Mouse (Mus musculus) forebrain, embryonic 16.5 days (tissue): ENCODE results near the gene Klk13. TPM values are rescaled to one million over a fixed set of nuclear protein-coding genes. Genes with fewer than 3 reads are reported as not detected.

Source experiments
- ATAC-seq: fragments of 200-750 bp; cut with Nextera tagmentation; 2 replicates; pipeline ENCODE4 v1.8.0; 2017; ENCODE audit warnings: mild to moderate bottlenecking, moderate library complexity
- H3K27ac ChIP-seq: fragments of 300-500 bp; sonication (generic); 2 replicates; pipeline ENCODE4 v1.5.1; 2014; ENCODE audit warnings: low read length, control low read depth
- H3K27me3 ChIP-seq: fragments of 300-500 bp; sonication (generic); replicated peaks from 2 replicates; pipeline ENCODE4 v1.6.1; 2014; ENCODE audit warnings: low read length; ENCODE audit not compliant: control insufficient read depth, insufficient read depth
- H3K36me3 ChIP-seq: fragments of 300-500 bp; sonication (generic); 2 replicates; pipeline ENCODE4 v1.6.1; 2014; ENCODE audit not compliant: control insufficient read depth, insufficient read depth
- H3K4me1 ChIP-seq: fragments of 300-500 bp; sonication (generic); replicated peaks from 2 replicates; pipeline ENCODE4 v1.6.1; 2014; ENCODE audit warnings: low read length; ENCODE audit not compliant: control insufficient read depth, insufficient read depth
- H3K4me2 ChIP-seq: fragments of 300-500 bp; sonication (generic); 2 replicates; pipeline ENCODE4 v1.6.1; 2014; ENCODE audit warnings: mild to moderate bottlenecking, low read length, control low read depth
- H3K4me3 ChIP-seq: fragments of 300-500 bp; sonication (generic); replicated peaks from 2 replicates; pipeline ENCODE4 v1.5.1; 2014; ENCODE audit warnings: mild to moderate bottlenecking, low read length, control low read depth
- H3K9ac ChIP-seq: fragments of 300-500 bp; sonication (generic); replicated peaks from 2 replicates; pipeline ENCODE4 v1.6.1; 2014; ENCODE audit warnings: low read depth, low read length, control low read depth
- H3K9me3 ChIP-seq: fragments of 300-500 bp; sonication (generic); 2 replicates; pipeline ENCODE4 v1.6.1; 2016; ENCODE audit warnings: low read length; ENCODE audit not compliant: control insufficient read depth
- WGBS: fragments of 180-500 bp; shearing (Covaris S2); extraction: QIAGEN DNeasy Blood & Tissue Kit; methylation state at CpG from one replicate; pipeline ENCODE4 v1.1.7; 2014; 5-methylcytosine and 5-hydroxymethylcytosine counted together
- polyA plus RNA-seq: library from polyadenylated mRNA; unstranded; fragments of >200 nt; fragmentation: Nextera tagmentation; extraction: Ambion mirVana; gene quantifications from 2 replicates; pipeline ENCODE4 v1.2.1, GENCODE M21; 2015

The Klk13 gene
- polyA plus RNA-seq, 1 experiment from 2014 or later = not detected

- Histone ChIP-seq H3K9ac (no peak within 1 kb of the TSS), H3K4me3 (no peak within 1 kb of the TSS), H3K36me3 (no peaks in the 10 kb centered on the region), H3K9me3 (no peaks in the 10 kb centered on the region), H3K4me1 (no peaks in the 10 kb centered on the region), H3K27ac (no peak within 1 kb of the TSS), H3K4me2 (no peak within 1 kb of the TSS), H3K27me3 (no peaks in the 10 kb centered on the region)
- 82% methylated on average over 4 of the region's 4 CpGs for WGBS
- ATAC-seq = no peak
Observed at GRCm38 (mm10) chr7:43768597-43768996, 56.2 kb downstream of the Klk13 start, which contains the start of gene Klk12. Klk12 (plus strand) TSS chr7:43768897.

GRCm38 (mm10) chr7:43769636-43770035 lies 57.3 kb downstream of the Klk13 start:
- no peak for ATAC-seq
- Histone ChIP-seq H3K9ac (no peak overlapping the region), H3K27ac (no peak overlapping the region), H3K27me3 (no peaks in the 10 kb centered on the region), H3K4me3 (no peak overlapping the region), H3K9me3 (no peaks in the 10 kb centered on the region), H3K36me3 (no peaks in the 10 kb centered on the region), H3K4me1 (no peaks in the 10 kb centered on the region), H3K4me2 (no peak overlapping the region)
- 93% methylated on average over 8 of the region's 8 CpGs for WGBS

- Histone ChIP-seq H3K36me3 (no peaks in the 10 kb centered on the region), H3K9ac (no peak overlapping the region), H3K4me3 (no peak overlapping the region), H3K4me1 (no peaks in the 10 kb centered on the region), H3K9me3 (no peaks in the 10 kb centered on the region), H3K4me2 (no peak overlapping the region), H3K27ac (no peak overlapping the region), H3K27me3 (no peaks in the 10 kb centered on the region)
- 92% methylated on average over 10 of the region's 10 CpGs for WGBS
- no peak for ATAC-seq
Observed at GRCm38 (mm10) chr7:43770701-43771100, 58.3 kb downstream of the Klk13 start.

GRCm38 (mm10) chr7:43771916-43772315 lies 59.5 kb downstream of the Klk13 start:
- H3K4me3 ChIP-seq = no peak overlapping the region
- no peak overlapping the region for H3K9ac ChIP-seq
- no peaks in the 10 kb centered on the region for H3K4me1 ChIP-seq
- no peaks in the 10 kb centered on the region for H3K27me3 ChIP-seq
- no peak overlapping the region for H3K4me2 ChIP-seq
- no peaks in the 10 kb centered on the region for H3K36me3 ChIP-seq
- WGBS = 91% methylated on average over 6 of the region's 6 CpGs
- no peak for ATAC-seq
- no peak overlapping the region for H3K27ac ChIP-seq
- H3K9me3 ChIP-seq = no peaks in the 10 kb centered on the region

- Histone ChIP-seq H3K4me1 (no peaks in the 10 kb centered on the region), H3K4me3 (no peak overlapping the region), H3K36me3 (no peaks in the 10 kb centered on the region), H3K4me2 (no peak overlapping the region), H3K9ac (no peak overlapping the region), H3K27ac (no peak overlapping the region), H3K9me3 (no peaks in the 10 kb centered on the region), H3K27me3 (no peaks in the 10 kb centered on the region)
- 76% methylated on average over 3 of the region's 3 CpGs for WGBS
- ATAC-seq = no peak
Observed at GRCm38 (mm10) chr7:43772901-43773300, 60.5 kb downstream of the Klk13 start.

GRCm38 (mm10) chr7:43774364-43774763 lies 62.0 kb downstream of the Klk13 start, which contains the start of gene Klk11:
Klk11 (plus strand) TSS chr7:43774604.
- no peaks in the 10 kb centered on the region for H3K36me3 ChIP-seq
- no peak within 1 kb of the TSS for H3K4me2 ChIP-seq
- no peaks in the 10 kb centered on the region for H3K9me3 ChIP-seq
- 97% methylated on average over 5 of the region's 5 CpGs for WGBS
- no peak within 1 kb of the TSS for H3K4me3 ChIP-seq
- H3K4me1 ChIP-seq = no peaks in the 10 kb centered on the region
- no peak within 1 kb of the TSS for H3K27ac ChIP-seq
- H3K27me3 ChIP-seq = no peaks in the 10 kb centered on the region
- ATAC-seq = no peak
- no peak within 1 kb of the TSS for H3K9ac ChIP-seq

- WGBS = 30% methylated on average over 5 of the region's 6 CpGs
- H3K9ac ChIP-seq = no peak overlapping the region
- no peaks in the 10 kb centered on the region for H3K4me1 ChIP-seq
- ATAC-seq = no peak
- no peaks in the 10 kb centered on the region for H3K9me3 ChIP-seq
- H3K36me3 ChIP-seq = no peaks in the 10 kb centered on the region
- no peaks in the 10 kb centered on the region for H3K27me3 ChIP-seq
- no peak overlapping the region for H3K4me2 ChIP-seq
- no peak overlapping the region for H3K27ac ChIP-seq
- H3K4me3 ChIP-seq = no peak overlapping the region
Observed at GRCm38 (mm10) chr7:43774802-43775201, 62.4 kb downstream of the Klk13 start.

GRCm38 (mm10) chr7:43775311-43776057 lies 63.1 kb downstream of the Klk13 start:
- Histone ChIP-seq H3K4me3 (no peak overlapping the region), H3K36me3 (no peaks in the 10 kb centered on the region), H3K27me3 (no peaks in the 10 kb centered on the region), H3K27ac (no peak overlapping the region), H3K9ac (no peak overlapping the region), H3K9me3 (no peaks in the 10 kb centered on the region), H3K4me1 (no peaks in the 10 kb centered on the region), H3K4me2 (no peak overlapping the region)
- WGBS = 43% methylated on average over 7 of the region's 7 CpGs
- ATAC-seq = no peak

GRCm38 (mm10) chr7:43776506-43776905 lies 64.1 kb downstream of the Klk13 start:
- H3K27ac ChIP-seq = no peak overlapping the region
- H3K4me3 ChIP-seq = no peak overlapping the region
- no peak overlapping the region for H3K4me2 ChIP-seq
- H3K9me3 ChIP-seq = no peaks in the 10 kb centered on the region
- H3K9ac ChIP-seq = no peak overlapping the region
- H3K36me3 ChIP-seq = no peaks in the 10 kb centered on the region
- no peaks in the 10 kb centered on the region for H3K27me3 ChIP-seq
- no peak for ATAC-seq
- WGBS = 83% methylated on average over 5 of the region's 5 CpGs
- H3K4me1 ChIP-seq = no peaks in the 10 kb centered on the region
